ENCODE assay signal across 8 mouse cellular contexts in the genomic region with DNA sequence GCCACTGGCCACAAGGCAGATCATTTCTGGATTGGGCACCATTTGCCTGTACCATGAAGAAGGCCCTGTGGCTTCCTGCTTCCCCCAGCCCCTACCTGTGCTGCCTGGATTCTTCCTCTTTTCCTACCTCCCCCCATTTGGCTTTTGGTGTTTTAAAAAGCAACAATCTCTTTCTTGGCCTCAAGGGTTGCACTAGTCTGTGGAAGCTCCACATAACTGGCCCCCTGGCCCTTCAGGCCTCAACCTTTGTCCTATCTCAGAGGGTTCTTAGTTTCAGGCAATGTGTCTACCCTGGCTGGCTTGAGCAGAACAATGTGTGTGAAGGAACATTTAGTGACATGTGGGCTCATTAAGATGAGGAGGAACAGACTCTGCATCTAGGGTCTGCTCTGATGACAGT. TPM values are rescaled to one million over a fixed set of nuclear protein-coding genes. Genes with fewer than 3 reads are reported as not detected.
DNase-seq lines count a peak whose midpoint lies in the region; ATAC-seq and TF ChIP-seq lines count a peak whose summit lies in the region.

Pomgnt2 (minus strand) TSS at position 101 of the 400 bp plus-strand sequence.

- no peaks in the 10 kb centered on the region for H3K36me3 ChIP-seq in embryonic facial prominence, embryonic 15.5 days
- H3K36me3 ChIP-seq in hindbrain, embryonic 16.5 days (ENCODE audit: control insufficient read depth, insufficient read depth, low read length) = no peaks in the 10 kb centered on the region
- no peaks in the 10 kb centered on the region for H3K36me3 ChIP-seq in midbrain, embryonic 11.5 days (ENCODE audit: control insufficient read depth, insufficient read depth, low read length)

- H3K9me3 ChIP-seq in embryonic facial prominence, embryonic 15.5 days (replicated peaks) = no peaks in the 10 kb centered on the region
- H3K9me3 ChIP-seq in hindbrain, embryonic 16.5 days (ENCODE audit: control insufficient read depth, low read length) = no peaks in the 10 kb centered on the region
- no peaks in the 10 kb centered on the region for H3K9me3 ChIP-seq in midbrain, embryonic 11.5 days (ENCODE audit: control insufficient read depth, low read length)

- H3K27me3 ChIP-seq in embryonic facial prominence, embryonic 15.5 days = no peaks in the 10 kb centered on the region
- H3K27me3 ChIP-seq in hindbrain, embryonic 16.5 days (replicated peaks; ENCODE audit: control insufficient read depth, insufficient read depth, low read length) = no peaks in the 10 kb centered on the region; the same call in 1 of the 2 replicates
- H3K27me3 ChIP-seq in midbrain, embryonic 11.5 days (ENCODE audit: control insufficient read depth, insufficient read depth, low read length) = no peaks in the 10 kb centered on the region

- TF ChIP-seq CTCF in lung, adult 2 months (IDR thresholded peaks at IDR 0.05; ENCODE audit: insufficient read depth, low read length) = no peak

- peak within 1 kb of the TSS; percentile 96 for H3K4me2 ChIP-seq in embryonic facial prominence, embryonic 15.5 days (replicated peaks)
- H3K4me2 ChIP-seq in hindbrain, embryonic 16.5 days (ENCODE audit: low read length) = peak within 1 kb of the TSS; percentile 63
- peak within 1 kb of the TSS; percentile 93 for H3K4me2 ChIP-seq in midbrain, embryonic 11.5 days

- DNase-seq in lung, adult 2 months = no peak
- DNase-seq in lung, postnatal 4 days = no peak
- no peak for DNase-seq in midbrain, embryonic 11.5 days (ENCODE audit: low spot score, missing footprints)
- no peak for DNase-seq in right cerebral cortex, postnatal 36 days (ENCODE audit: low spot score in 2 of 2)
- DNase-seq in spleen, postnatal 14 days (ENCODE audit: low spot score in 2 of 2) = no peak
- DNase-seq in cerebellum, adult 11 months = no peak

- H3K27ac ChIP-seq in embryonic facial prominence, embryonic 15.5 days (replicated peaks) = no peak within 1 kb of the TSS
- H3K27ac ChIP-seq in hindbrain, embryonic 16.5 days (ENCODE audit: low read depth, low read length) = no peak within 1 kb of the TSS; the same call in 1 of the 2 replicates
- H3K27ac ChIP-seq in midbrain, embryonic 11.5 days (ENCODE audit: low read depth, low read length) = no peak within 1 kb of the TSS

- peaks cover 5% of the 10 kb centered on the region; the same call in 1 of the 2 replicates for H3K4me1 ChIP-seq in lung, adult 2 months (ENCODE audit: control insufficient read depth, insufficient read depth, low read length)
- peaks cover 21% of the 10 kb centered on the region for H3K4me1 ChIP-seq in embryonic facial prominence, embryonic 15.5 days
- peaks cover 16% of the 10 kb centered on the region for H3K4me1 ChIP-seq in hindbrain, embryonic 16.5 days (ENCODE audit: control insufficient read depth, insufficient read depth, low read depth, low read length)
- H3K4me1 ChIP-seq in midbrain, embryonic 11.5 days (ENCODE audit: control insufficient read depth, insufficient read depth, low read length) = peaks cover 10% of the 10 kb centered on the region

- H3K9ac ChIP-seq in embryonic facial prominence, embryonic 15.5 days = no peak within 1 kb of the TSS
- no peak within 1 kb of the TSS; the same call in 1 of the 2 replicates for H3K9ac ChIP-seq in hindbrain, embryonic 16.5 days (ENCODE audit: low read depth, low read length)
- H3K9ac ChIP-seq in midbrain, embryonic 11.5 days (ENCODE audit: low read length) = no peak within 1 kb of the TSS; the same call in 1 of the 2 replicates

- no peak for ATAC-seq in embryonic facial prominence, embryonic 15.5 days (ENCODE audit: insufficient number of reproducible peaks, low FRiP score, low TSS enrichment, low read depth)
- ATAC-seq in hindbrain, embryonic 16.5 days = no peak
- ATAC-seq in midbrain, embryonic 11.5 days (ENCODE audit: low FRiP score) = no peak

- H3K4me3 ChIP-seq in lung, adult 2 months (replicated peaks; ENCODE audit: extremely low read depth, low read depth, low read length) = no peak within 1 kb of the TSS
- H3K4me3 ChIP-seq in embryonic facial prominence, embryonic 15.5 days (replicated peaks) = peak within 1 kb of the TSS; percentile 76
- H3K4me3 ChIP-seq in hindbrain, embryonic 16.5 days (ENCODE audit: low read length) = peak within 1 kb of the TSS; percentile 90
- peak within 1 kb of the TSS; percentile 82 for H3K4me3 ChIP-seq in midbrain, embryonic 11.5 days (ENCODE audit: low read depth, low read length)

- no peak for TF ChIP-seq POLR2A in lung, adult 2 months (IDR thresholded peaks at IDR 0.05; ENCODE audit: borderline replicate concordance, extremely low read depth, low read depth, low read length)

RNA-seq across cellular contexts. Expression of gene Pomgnt2, which starts in this region (rescaled TPM):
- 14.5 and 14.8 TPM in 2 replicates for polyA plus RNA-seq in lung, adult 2 months (2012; rRNA removed)
- polyA plus RNA-seq in embryonic facial prominence, embryonic 15.5 days (2015; fragmentation: Nextera tagmentation; extraction: Ambion mirVana) = 18.4 and 21.2 TPM in 2 replicates
- 41.7 and 43.5 TPM in 2 replicates for polyA plus RNA-seq in hindbrain, embryonic 16.5 days (2015; fragmentation: Nextera tagmentation; extraction: Ambion mirVana)
- polyA plus RNA-seq in midbrain, embryonic 11.5 days (2014; fragmentation: Nextera tagmentation; extraction: Ambion mirVana) = 8.9 and 9.7 TPM in 2 replicates
